Mouse (Mus musculus) lung, embryonic 16.5 days (tissue): ENCODE results near the gene 6820408C15Rik. TPM values are rescaled to one million over a fixed set of nuclear protein-coding genes. Genes with fewer than 3 reads are reported as not detected.

Source experiments
- ATAC-seq: fragments of 200-750 bp; cut with Nextera tagmentation; 2 replicates; pipeline ENCODE4 v1.8.0; 2017; ENCODE audit warnings: low read depth, mild to moderate bottlenecking, moderate library complexity
- H3K27ac ChIP-seq: fragments of 300-500 bp; sonication (generic); 2 replicates; pipeline ENCODE4 v1.5.1; 2014; ENCODE audit warnings: mild to moderate bottlenecking, control low read depth, low read length
- H3K27me3 ChIP-seq: fragments of 300-500 bp; sonication (generic); 2 replicates; pipeline ENCODE4 v1.6.1; 2014; ENCODE audit warnings: low read depth, low read length, mixed read lengths; ENCODE audit not compliant: control insufficient read depth, insufficient read depth
- H3K36me3 ChIP-seq: fragments of 300-500 bp; sonication (generic); 2 replicates; pipeline ENCODE4 v1.6.1; 2014; ENCODE audit warnings: low read length; ENCODE audit not compliant: control insufficient read depth, insufficient read depth
- H3K4me1 ChIP-seq: fragments of 300-500 bp; sonication (generic); replicated peaks from 2 replicates; pipeline ENCODE4 v1.6.1; 2014; ENCODE audit warnings: low read length, mixed read lengths; ENCODE audit not compliant: control insufficient read depth, insufficient read depth
- H3K4me2 ChIP-seq: fragments of 300-500 bp; sonication (generic); 2 replicates; pipeline ENCODE4 v1.6.1; 2014; ENCODE audit warnings: low read depth, low read length, control low read depth
- H3K4me3 ChIP-seq: fragments of 300-500 bp; sonication (generic); 2 replicates; pipeline ENCODE4 v1.5.1; 2014; ENCODE audit warnings: mild to moderate bottlenecking, low read length, control low read depth
- H3K9ac ChIP-seq: fragments of 300-500 bp; sonication (generic); 2 replicates; pipeline ENCODE4 v1.6.1; 2014; ENCODE audit warnings: low read length, control low read depth
- H3K9me3 ChIP-seq: fragments of 300-500 bp; sonication (generic); 2 replicates; pipeline ENCODE4 v1.6.1; 2016; ENCODE audit warnings: low read length; ENCODE audit not compliant: control insufficient read depth
- WGBS: fragments of 180-500 bp; shearing (Covaris S2); extraction: QIAGEN DNeasy Blood & Tissue Kit; methylation state at CpG from one replicate; pipeline ENCODE4 v1.1.7; 2014; 5-methylcytosine and 5-hydroxymethylcytosine counted together
- polyA plus RNA-seq: library from polyadenylated mRNA; unstranded; fragments of >200 nt; fragmentation: Nextera tagmentation; extraction: Ambion mirVana; gene quantifications from 2 replicates; pipeline ENCODE4 v1.2.1, GENCODE M21; 2015

Gene 6820408C15Rik
- polyA plus RNA-seq, 1 experiment from 2014 or later = 8.5 TPM

- Histone ChIP-seq H3K4me2 (peak overlapping the region; percentile 54), H3K36me3 (no peaks in the 10 kb centered on the region), H3K27ac (peak overlapping the region; percentile 80), H3K9me3 (no peaks in the 10 kb centered on the region), H3K4me1 (peaks cover 28% of the 10 kb centered on the region), H3K27me3 (no peaks in the 10 kb centered on the region), H3K9ac (peak overlapping the region; percentile 58), H3K4me3 (peak overlapping the region; percentile 44)
- 0% methylated on average over 19 of the region's 19 CpGs for WGBS
- peak; percentile 94 for ATAC-seq
Measured at GRCm38 (mm10) chr2:152406126-152406525, 9.3 kb upstream of the 6820408C15Rik start.

GRCm38 (mm10) chr2:152409781-152410180 is 5.6 kb upstream of the 6820408C15Rik start:
- H3K9me3 ChIP-seq = no peaks in the 10 kb centered on the region
- no peaks in the 10 kb centered on the region for H3K27me3 ChIP-seq
- WGBS = 55% methylated on average over 6 of the region's 6 CpGs
- H3K4me2 ChIP-seq = no peak overlapping the region
- no peaks in the 10 kb centered on the region for H3K36me3 ChIP-seq
- H3K27ac ChIP-seq = peak overlapping the region; percentile 100
- H3K9ac ChIP-seq = peak overlapping the region; percentile 56; the same call in 1 of the 2 replicates
- peaks cover 37% of the 10 kb centered on the region for H3K4me1 ChIP-seq
- no peak overlapping the region for H3K4me3 ChIP-seq
- no peak for ATAC-seq

- peak overlapping the region; percentile 88 for H3K4me2 ChIP-seq
- peaks cover 1% of the 10 kb centered on the region; the same call in 1 of the 2 replicates for H3K9me3 ChIP-seq
- H3K4me3 ChIP-seq = peak overlapping the region; percentile 68
- 0% methylated on average over 15 of the region's 15 CpGs for WGBS
- H3K4me1 ChIP-seq = peaks cover 37% of the 10 kb centered on the region
- ATAC-seq = peak; percentile 79
- peak overlapping the region; percentile 56 for H3K9ac ChIP-seq
- peak overlapping the region; percentile 100 for H3K27ac ChIP-seq
- H3K27me3 ChIP-seq = no peaks in the 10 kb centered on the region
- no peaks in the 10 kb centered on the region for H3K36me3 ChIP-seq
Measured at GRCm38 (mm10) chr2:152410971-152411371, 4.4 kb upstream of the 6820408C15Rik start.

GRCm38 (mm10) chr2:152411471-152411870 is 3.9 kb upstream of the 6820408C15Rik start:
- ATAC-seq = no peak
- WGBS = 5% methylated on average over 7 of the region's 7 CpGs
- H3K27me3 ChIP-seq = no peaks in the 10 kb centered on the region
- peak overlapping the region; percentile 100 for H3K27ac ChIP-seq
- H3K36me3 ChIP-seq = no peaks in the 10 kb centered on the region
- H3K9ac ChIP-seq = peak overlapping the region; percentile 56
- H3K4me1 ChIP-seq = peaks cover 34% of the 10 kb centered on the region
- peak overlapping the region; percentile 68 for H3K4me3 ChIP-seq
- H3K9me3 ChIP-seq = peaks cover 6% of the 10 kb centered on the region; the same call in 1 of the 2 replicates
- H3K4me2 ChIP-seq = peak overlapping the region; percentile 88

GRCm38 (mm10) chr2:152412526-152413157 is 2.7 kb upstream of the 6820408C15Rik start:
- Histone ChIP-seq H3K27ac (peak overlapping the region; percentile 100), H3K9ac (peak overlapping the region; percentile 100), H3K4me1 (peaks cover 32% of the 10 kb centered on the region), H3K9me3 (peaks cover 6% of the 10 kb centered on the region; the same call in 1 of the 2 replicates), H3K4me3 (peak overlapping the region; percentile 68), H3K4me2 (peak overlapping the region; percentile 88), H3K27me3 (no peaks in the 10 kb centered on the region), H3K36me3 (no peaks in the 10 kb centered on the region)
- ATAC-seq = no peak
- 5% methylated on average over 15 of the region's 15 CpGs for WGBS

GRCm38 (mm10) chr2:152413158-152413764 is 2.1 kb upstream of the 6820408C15Rik start:
- H3K4me3 ChIP-seq = peak overlapping the region; percentile 68
- H3K27ac ChIP-seq = peak overlapping the region; percentile 100
- peaks cover 6% of the 10 kb centered on the region; the same call in 1 of the 2 replicates for H3K9me3 ChIP-seq
- WGBS = 1% methylated on average over 21 of the region's 21 CpGs
- peak overlapping the region; percentile 88 for H3K4me2 ChIP-seq
- H3K27me3 ChIP-seq = no peaks in the 10 kb centered on the region
- H3K9ac ChIP-seq = peak overlapping the region; percentile 100
- no peak for ATAC-seq
- H3K36me3 ChIP-seq = no peaks in the 10 kb centered on the region
- peaks cover 32% of the 10 kb centered on the region for H3K4me1 ChIP-seq

- peak overlapping the region; percentile 100 for H3K9ac ChIP-seq
Measured at GRCm38 (mm10) chr2:152413765-152414584, 1.4 kb upstream of the 6820408C15Rik start.

GRCm38 (mm10) chr2:152414591-152415165 is 709 bp upstream of the 6820408C15Rik start, which contains the start of gene Zcchc3:
TSS of gene Zcchc3 (minus strand) at chr2:152415027.
- WGBS = under 1% methylated on average over 64 of the region's 65 CpGs
- Histone ChIP-seq H3K9me3 (peaks cover 6% of the 10 kb centered on the region; the same call in 1 of the 2 replicates), H3K27me3 (no peaks in the 10 kb centered on the region), H3K4me3 (peak within 1 kb of the TSS; percentile 68), H3K9ac (peak within 1 kb of the TSS; percentile 100), H3K4me1 (peaks cover 26% of the 10 kb centered on the region), H3K27ac (peak within 1 kb of the TSS; percentile 100), H3K4me2 (peak within 1 kb of the TSS; percentile 88), H3K36me3 (no peaks in the 10 kb centered on the region)
- ATAC-seq = peak; percentile 88

More at GRCm38 (mm10) chr2:152413765-152414584, 1.4 kb upstream of the 6820408C15Rik start:
- H3K9me3 ChIP-seq = peaks cover 6% of the 10 kb centered on the region; the same call in 1 of the 2 replicates
- peak overlapping the region; percentile 100 for H3K27ac ChIP-seq
- WGBS = under 1% methylated on average over 76 of the region's 86 CpGs
- H3K4me1 ChIP-seq = peaks cover 32% of the 10 kb centered on the region
- H3K36me3 ChIP-seq = no peaks in the 10 kb centered on the region
- H3K27me3 ChIP-seq = no peaks in the 10 kb centered on the region
- peak overlapping the region; percentile 68 for H3K4me3 ChIP-seq
- no peak; the same call in 1 of the 2 replicates for ATAC-seq
- H3K4me2 ChIP-seq = peak overlapping the region; percentile 88
